Mouse (Mus musculus) CD4-positive, CD25-positive, alpha-beta regulatory T cell, adult 4 months (primary cell): ENCODE data around the gene Mettl7a1. TPM values are rescaled to one million over a fixed set of nuclear protein-coding genes. Genes with fewer than 3 reads are reported as not detected.
"Not testable (repeated sequence)": the region's sequence is repeated elsewhere in the genome, so short reads cannot be mapped to it uniquely, and the experiment has no call there.

ENCODE experiments used
- ATAC-seq: one replicate; pipeline ENCODE4 v1.8.0; 2017
- polyA plus RNA-seq, 2 experiments: library from polyadenylated mRNA; unstranded; fragments of 100-300 nt; shearing (Covaris generic); gene quantifications; one replicate each; pipeline ENCODE4 v1.2.1; 2017

Mettl7a1 gene
- polyA plus RNA-seq, 2 experiments from 2014 or later: 4.2 to 10.2 TPM

DNA sequence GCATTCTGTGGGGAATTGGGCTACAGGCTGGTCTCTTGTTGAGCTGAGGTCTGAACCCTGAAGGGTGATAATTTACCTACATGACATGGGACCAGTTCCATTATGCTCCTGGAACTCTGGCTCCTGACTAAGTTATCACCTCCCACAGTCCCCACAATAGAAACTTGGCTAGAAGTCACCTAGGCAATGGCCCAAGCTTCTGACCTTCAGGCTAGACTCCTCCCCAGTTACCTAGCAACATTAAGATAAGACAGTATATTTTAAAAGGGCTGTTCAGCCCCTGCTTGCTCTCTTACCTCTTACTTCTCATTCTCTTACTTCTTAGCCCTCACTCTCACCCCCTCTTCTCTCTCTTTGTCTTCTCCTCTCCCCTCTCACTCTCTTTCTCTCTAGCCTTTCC is 41.5 kb downstream of the Mettl7a1 start:
- no peak for ATAC-seq

DNA sequence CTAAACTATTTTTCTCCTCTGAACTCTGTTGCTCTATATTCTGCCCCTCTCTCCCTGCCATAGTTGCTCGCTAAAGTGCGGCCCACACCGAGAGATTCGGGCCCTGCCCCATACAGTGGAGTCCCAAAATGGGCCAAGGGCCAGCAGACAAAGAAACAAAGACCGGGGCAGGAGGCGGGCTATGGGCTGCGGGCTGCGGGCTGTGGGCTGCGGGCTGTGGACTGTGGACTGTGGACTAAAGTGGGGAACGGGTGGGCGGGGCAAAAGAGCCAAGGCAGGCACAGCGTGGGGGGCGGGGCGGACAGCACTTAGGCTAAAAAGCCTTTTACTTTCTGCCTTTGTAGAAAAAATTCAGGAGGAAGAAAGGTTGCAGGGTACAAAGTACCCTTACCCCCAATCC is 42.8 kb downstream of the Mettl7a1 start:
- no peak for ATAC-seq

DNA sequence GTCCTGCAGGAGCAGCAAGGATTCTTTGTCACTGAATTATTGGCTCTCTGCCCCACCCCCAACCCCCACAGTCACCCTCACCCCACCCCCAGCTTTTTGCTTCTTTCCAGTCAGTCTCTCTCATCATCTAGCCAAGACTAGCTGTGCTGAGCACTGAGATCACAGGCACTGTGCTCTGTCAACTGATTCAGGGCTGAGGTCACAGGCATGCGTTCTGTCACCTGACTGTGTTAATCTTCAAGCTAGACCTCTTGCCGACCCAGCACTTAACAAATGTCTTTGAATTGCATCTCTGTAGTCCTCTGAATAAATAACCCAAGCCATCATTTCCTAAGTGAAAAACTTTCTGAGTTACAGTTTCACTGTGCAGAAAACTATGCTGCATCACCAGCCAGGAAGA is 45.6 kb downstream of the Mettl7a1 start:
- no peak for ATAC-seq

DNA sequence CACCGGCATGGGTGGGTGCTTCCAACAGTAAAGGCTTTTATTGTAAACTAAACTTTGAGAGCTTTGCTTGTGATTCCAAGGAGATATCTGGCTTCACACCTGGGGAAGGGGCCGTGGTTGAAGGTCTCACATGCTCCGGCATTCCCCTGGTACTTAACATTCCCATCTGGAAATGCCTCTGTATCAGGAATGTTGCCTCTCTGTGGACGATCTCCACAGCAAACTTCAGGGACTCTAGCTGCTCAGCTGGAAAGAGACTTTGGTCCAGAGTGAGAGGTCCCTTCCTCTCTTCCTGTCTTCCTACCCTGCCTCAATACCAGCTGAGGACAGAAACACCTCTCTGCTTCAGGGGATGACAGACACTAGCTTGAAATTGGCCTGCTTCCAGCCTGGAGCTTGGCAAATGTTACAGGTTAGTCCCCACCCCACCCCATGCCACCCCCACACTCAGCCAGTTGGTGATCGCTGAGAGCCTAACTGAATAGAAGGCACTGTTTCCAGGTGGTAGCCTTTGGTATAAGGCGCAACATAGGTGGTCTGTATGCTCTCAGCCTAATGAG is 47.6 kb downstream of the Mettl7a1 start:
- no peak for ATAC-seq

DNA sequence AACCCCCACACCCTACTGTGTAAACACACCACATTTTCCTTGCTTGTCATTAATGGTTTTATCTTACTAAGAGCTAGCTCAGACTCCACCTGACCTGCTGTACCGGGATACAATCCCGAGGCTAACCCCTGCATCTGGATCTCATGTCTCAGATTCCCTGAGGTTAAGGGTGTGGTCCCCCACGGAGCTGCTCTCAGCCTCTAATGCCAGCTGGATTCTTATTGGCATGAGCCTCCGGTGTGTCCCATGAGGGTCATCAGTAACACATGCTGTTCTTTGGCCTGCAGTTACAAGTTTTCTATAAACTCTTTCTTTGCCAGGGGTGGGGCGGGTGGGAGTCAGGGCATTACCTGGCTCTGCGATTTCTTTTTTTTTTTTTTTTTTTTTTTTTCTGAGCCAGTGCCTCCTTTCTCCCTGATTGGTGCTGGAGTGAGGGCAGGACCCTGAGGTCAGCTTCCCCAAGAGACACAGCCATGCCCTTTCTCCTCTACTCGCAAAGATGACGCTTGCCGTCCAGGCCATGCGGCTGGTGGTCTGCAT is 48.8 kb downstream of the Mettl7a1 start, which contains the start of the genes Methig1 and Mettl7a2:
TSS of gene Methig1 (plus strand) at position 439 of the 540 bp plus-strand sequence.
TSS of gene Mettl7a2 (plus strand) at position 490 of the 540 bp plus-strand sequence.
- no peak for ATAC-seq

DNA sequence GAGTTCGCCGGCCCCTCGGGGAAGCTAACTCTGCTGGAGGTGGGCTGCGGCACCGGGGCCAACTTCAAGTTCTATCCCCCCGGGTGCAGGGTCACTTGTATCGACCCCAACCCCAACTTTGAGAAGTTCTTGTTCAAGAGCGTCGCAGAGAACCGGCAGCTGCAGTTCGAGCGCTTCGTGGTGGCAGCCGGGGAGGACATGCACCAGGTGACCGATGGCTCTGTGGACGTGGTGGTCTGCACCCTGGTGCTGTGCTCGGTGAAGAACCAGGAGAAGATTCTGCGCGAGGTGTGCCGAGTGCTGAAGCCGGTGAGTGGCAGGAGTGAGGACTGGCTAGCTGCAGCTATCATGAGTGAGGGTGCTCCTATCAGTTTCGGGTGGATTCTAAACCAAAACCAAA is 49.5 kb downstream of the Mettl7a1 start:
- ATAC-seq: not testable (repeated sequence)

DNA sequence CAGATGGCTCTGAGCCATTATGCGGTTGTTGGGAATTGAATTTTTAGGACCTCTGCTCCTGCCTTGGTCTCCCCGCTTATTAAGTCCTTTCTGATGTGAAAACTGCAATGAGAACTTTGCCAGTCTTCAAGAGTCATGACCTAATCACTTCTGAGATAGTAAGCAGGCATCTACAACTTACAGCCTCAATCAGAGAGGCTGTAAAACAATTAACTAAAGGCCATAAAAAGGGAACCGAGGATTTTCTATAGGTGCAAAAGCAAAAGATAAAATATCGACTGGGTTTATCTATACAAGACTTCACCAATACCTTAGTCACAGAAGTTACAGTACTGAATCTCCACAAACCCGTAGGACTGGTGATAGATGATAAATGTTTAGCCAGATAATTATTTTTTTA is 51.9 kb downstream of the Mettl7a1 start:
- no peak for ATAC-seq

DNA sequence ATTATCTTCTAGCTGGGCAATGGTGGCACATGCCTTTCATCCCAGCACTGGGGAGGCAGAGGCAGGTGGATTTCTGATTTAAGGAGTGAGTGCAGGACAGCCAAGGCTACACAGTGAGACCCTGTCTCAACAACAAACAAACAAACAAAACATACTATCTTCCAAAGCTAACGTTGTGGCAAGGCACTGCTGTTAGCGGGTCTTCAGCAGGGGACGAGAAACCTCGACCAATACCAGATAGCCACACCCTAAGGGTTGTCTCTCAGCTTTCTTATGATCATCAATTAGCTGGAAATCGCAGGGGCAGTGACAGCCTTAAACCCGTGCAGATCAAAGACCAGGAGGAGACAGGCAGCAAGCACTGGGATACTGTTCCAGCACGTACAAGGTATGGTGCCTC is 60.3 kb downstream of the Mettl7a1 start, which contains the start of gene Higd1c:
TSS of gene Higd1c (plus strand) at position 301 of the 400 bp plus-strand sequence.
- ATAC-seq: no peak

DNA sequence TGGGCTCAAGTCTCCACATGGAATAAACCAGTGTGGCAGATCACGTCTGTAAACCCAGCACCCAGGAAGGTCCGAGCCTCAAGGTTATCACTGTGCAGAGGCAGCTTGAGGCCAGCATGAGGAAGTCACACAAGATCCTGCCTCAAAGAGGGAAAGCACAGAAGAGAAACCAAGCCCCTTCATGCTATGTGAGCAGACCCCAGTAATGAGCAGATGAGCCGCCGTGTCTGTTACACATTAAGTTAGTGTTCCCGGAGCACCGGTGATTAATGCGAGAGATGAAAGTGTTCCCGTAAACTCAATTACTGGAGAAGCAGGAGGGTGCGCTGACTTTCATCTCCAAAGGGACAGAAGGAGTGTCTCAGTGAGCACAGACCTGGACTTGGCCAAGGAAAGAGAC is 62.0 kb downstream of the Mettl7a1 start:
- not testable (repeated sequence) for ATAC-seq

DNA sequence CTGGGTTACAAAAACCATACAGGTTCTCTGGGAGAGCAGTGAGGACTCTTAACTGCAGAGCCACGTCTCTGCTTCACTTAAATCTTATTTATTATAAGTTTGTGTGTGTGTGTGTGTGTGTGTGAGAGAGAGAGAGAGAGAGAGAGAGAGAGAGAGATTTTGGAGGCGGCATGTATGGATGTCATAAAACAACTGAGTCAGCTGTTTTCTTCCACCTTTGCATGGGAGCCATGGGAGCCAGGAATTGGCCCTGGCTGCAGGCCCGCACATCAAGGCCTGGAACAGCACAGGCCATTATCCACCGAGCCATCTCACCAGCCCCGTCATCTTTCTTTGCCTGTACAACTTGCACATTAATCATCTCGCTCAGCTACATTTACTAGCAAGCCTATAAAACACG is 63.2 kb downstream of the Mettl7a1 start:
- no peak for ATAC-seq

DNA sequence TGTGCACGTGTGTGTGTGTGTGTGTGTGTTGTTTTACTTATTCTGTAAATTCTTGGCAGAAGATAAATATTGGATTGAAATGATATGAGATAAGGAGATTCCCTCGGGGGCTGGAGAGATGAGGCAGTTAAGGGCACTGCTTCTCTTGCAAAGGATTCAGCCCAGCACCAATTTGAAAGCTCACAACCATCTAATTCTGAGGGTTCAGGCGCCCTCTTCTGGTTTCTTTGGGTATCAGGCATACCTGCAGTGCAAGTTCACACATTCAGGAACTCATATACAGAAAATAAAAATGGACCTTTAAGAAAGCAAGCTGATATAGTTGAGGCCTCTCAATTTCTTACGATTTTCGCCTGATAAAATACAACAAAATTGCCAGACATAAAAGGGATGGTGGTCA is 71.1 kb downstream of the Mettl7a1 start:
- no peak for ATAC-seq

DNA sequence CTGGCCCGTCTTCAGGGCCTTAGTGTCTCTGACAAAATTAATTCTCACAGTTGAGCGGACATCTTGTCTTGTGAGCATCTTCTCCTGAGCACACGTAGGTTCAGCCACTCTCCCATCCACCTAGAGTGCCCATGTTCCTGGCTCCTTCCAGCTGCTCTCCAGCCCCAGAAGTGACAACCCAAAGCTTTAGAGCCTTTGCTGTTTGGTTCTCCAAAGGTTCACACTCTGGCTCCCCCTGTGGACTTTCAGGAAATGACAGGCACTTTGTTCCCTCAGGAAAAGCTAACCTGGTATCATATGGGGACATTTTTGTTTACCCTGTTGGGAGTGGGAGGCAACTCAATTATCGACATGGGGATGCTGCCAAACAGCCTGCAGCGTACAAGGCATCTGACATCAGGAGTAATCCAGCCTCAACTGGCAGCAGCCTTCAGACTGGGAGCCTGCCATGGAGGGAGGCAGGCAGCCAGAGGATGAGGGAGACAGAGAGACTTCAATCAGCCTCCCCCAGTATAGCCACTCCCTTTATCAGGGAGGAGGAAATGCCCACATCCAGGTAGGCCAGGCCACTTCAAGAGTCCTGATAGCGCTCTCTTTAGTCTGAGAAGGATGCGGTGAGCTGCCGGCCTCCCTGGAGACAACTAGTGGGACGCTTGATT is 74.0 kb downstream of the Mettl7a1 start:
- not testable (repeated sequence) for ATAC-seq

Other genes starting within 250 kb of the Mettl7a1 start
- gene Atf1, start 76.3 kb upstream of the Mettl7a1 start, polyA plus RNA-seq: 10 to 100 TPM; 23.6 to 32.4 TPM
- not detected for gene Tmprss12, start 23.3 kb upstream of the Mettl7a1 start, polyA plus RNA-seq
- gene Mettl7a3, start 30.8 kb downstream of the Mettl7a1 start, polyA plus RNA-seq: under 1 TPM in 1 of 2 experiments, not detected in 1; 0.31 TPM
- not detected for gene Methig1, start 49.0 kb downstream of the Mettl7a1 start, polyA plus RNA-seq
- gene Mettl7a2, start 49.1 kb downstream of the Mettl7a1 start, polyA plus RNA-seq: not detected
- gene Higd1c, start 60.4 kb downstream of the Mettl7a1 start, polyA plus RNA-seq: not detected
- not detected for gene Gm5475, start 118.0 kb downstream of the Mettl7a1 start, polyA plus RNA-seq
- 10 to 100 TPM; 31.4 to 39.1 TPM for gene Slc11a2, start 120.9 kb downstream of the Mettl7a1 start, polyA plus RNA-seq
- 10 to 100 TPM; 52.3 to 82.7 TPM for gene Letmd1, start 164.9 kb downstream of the Mettl7a1 start, polyA plus RNA-seq
- 1 to 10 TPM; 1.8 to 2.5 TPM for gene Csrnp2, start 191.3 kb downstream of the Mettl7a1 start, polyA plus RNA-seq
- gene Tfcp2, start 247.9 kb downstream of the Mettl7a1 start, polyA plus RNA-seq: 1 to 10 TPM; 6.0 to 6.8 TPM